In the genomic region with DNA sequence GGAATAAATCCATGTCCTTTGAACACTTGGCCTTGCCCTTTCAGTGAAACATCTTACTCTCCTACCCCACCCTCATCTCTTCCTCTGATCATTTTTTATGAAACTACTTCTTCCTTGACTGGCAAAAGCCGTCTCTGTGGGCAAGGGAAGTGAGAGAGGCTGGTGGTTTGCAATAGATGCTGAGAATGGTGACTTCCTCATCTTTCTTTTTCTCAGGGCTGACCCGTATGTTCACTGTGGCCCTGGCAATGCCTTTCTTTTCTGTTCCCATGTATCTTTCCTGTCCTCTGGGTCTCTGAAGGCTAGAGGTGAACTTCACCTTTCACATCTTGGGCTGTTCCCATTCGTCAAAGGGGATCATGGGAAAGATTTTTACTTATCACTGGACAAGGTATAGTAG, we compare ENCODE assay signal across 15 mouse cellular contexts.
DNase-seq lines count a peak whose midpoint lies in the region; ATAC-seq and TF ChIP-seq lines count a peak whose summit lies in the region.
"Had no signal": no experiment of that assay in that cellular context is flagged by ENCODE, and none has a peak within 500 bp of the region (broad histone marks: within the 10 kb centered on the region; RNA-seq: fewer than 3 reads in every experiment).

No protein-coding gene starts in this region.

- H3K36me3 ChIP-seq in liver, adult 2 months (ENCODE audit: control insufficient read depth, insufficient read depth, low read length), result no peaks in the 10 kb centered on the region
- H3K36me3 ChIP-seq in liver, embryonic 12.5 days, result no peaks in the 10 kb centered on the region
- H3K36me3 ChIP-seq in macrophage (ENCODE audit: inconsistent target), result no peaks in the 10 kb centered on the region
- H3K36me3 ChIP-seq: kidney, embryonic 15.5 days had no signal

- H3K9ac ChIP-seq in liver, adult 2 months (ENCODE audit: low read depth, low read length), result no peak overlapping the region
- no peak overlapping the region for H3K9ac ChIP-seq in liver, embryonic 12.5 days
- H3K9ac ChIP-seq: kidney, embryonic 15.5 days; liver, embryonic 14.5 days had no signal

- WGBS in liver, adult 2 months, result 94% methylated on average over 3 of the region's 3 CpGs
- WGBS in liver, embryonic 12.5 days (ENCODE audit: insufficient replicate concordance), result 36% methylated on average over 3 of the region's 3 CpGs
- 16% methylated on average over 3 of the region's 3 CpGs for WGBS in bone marrow, adult 2 months
- 6% methylated on average over 3 of the region's 3 CpGs for WGBS in macrophage (ENCODE audit: missing documents)

- ATAC-seq in liver, embryonic 12.5 days, result no peak
- ATAC-seq: CD4-positive, CD25-positive, alpha-beta regulatory T cell, adult 4 months had no signal

- H3K4me1 ChIP-seq in liver, adult 2 months (ENCODE audit: control insufficient read depth, insufficient read depth, low read length), result peaks cover 20% of the 10 kb centered on the region
- H3K4me1 ChIP-seq in liver, embryonic 12.5 days, result no peaks in the 10 kb centered on the region
- peaks cover 3% of the 10 kb centered on the region for H3K4me1 ChIP-seq in bone marrow, adult 2 months (ENCODE audit: control insufficient read depth, insufficient read depth, low read length)
- H3K4me1 ChIP-seq: kidney, embryonic 15.5 days had no signal

- H3K9me3 ChIP-seq in liver, embryonic 12.5 days (replicated peaks), result no peaks in the 10 kb centered on the region
- H3K9me3 ChIP-seq: kidney, embryonic 15.5 days had no signal

- no peak overlapping the region for H3K4me3 ChIP-seq in liver, adult 2 months (ENCODE audit: insufficient read depth, low read depth, low read length)
- H3K4me3 ChIP-seq in liver, embryonic 12.5 days, result no peak overlapping the region
- H3K4me3 ChIP-seq in bone marrow, adult 2 months (replicated peaks; ENCODE audit: control insufficient read depth, low read depth, low read length), result no peak overlapping the region
- no peak overlapping the region for H3K4me3 ChIP-seq in macrophage (ENCODE audit: inconsistent target)
- H3K4me3 ChIP-seq: kidney, embryonic 15.5 days; myocyte had no signal

- TF ChIP-seq POLR2A in liver, adult 2 months (IDR thresholded peaks at IDR 0.05; ENCODE audit: extremely low read depth, insufficient read depth, low read length), result no peak
- TF ChIP-seq POLR2A in bone marrow, adult 2 months (IDR thresholded peaks at IDR 0.05; ENCODE audit: borderline replicate concordance, control insufficient read depth, low read depth, low read length), result no peak

- peak; percentile 30 for DNase-seq in liver, adult 2 months (ENCODE audit: extremely low read depth, low read depth, low spot score)
- peak; percentile 12 to 36 for DNase-seq in spleen, postnatal 10 days (ENCODE audit: low spot score in 2 of 2)
- DNase-seq in gastrocnemius, postnatal 4 days (ENCODE audit: low spot score in 2 of 2), result no peak
- no peak for DNase-seq in Muller cell, postnatal 12 days (ENCODE audit: inconsistent ontology term)
- DNase-seq: cerebellum, adult 18-20 months; right cerebral cortex, postnatal 14 days; thymus, postnatal 4 days had no signal

- H3K27me3 ChIP-seq in liver, adult 2 months (ENCODE audit: control insufficient read depth, insufficient read depth, low read length), result no peaks in the 10 kb centered on the region
- H3K27me3 ChIP-seq in liver, embryonic 12.5 days (replicated peaks), result no peaks in the 10 kb centered on the region
- H3K27me3 ChIP-seq: kidney, embryonic 15.5 days had no signal

- H3K27ac ChIP-seq in liver, adult 2 months (replicated peaks; ENCODE audit: insufficient read depth, low read depth, low read length), result 0 out of 2 replicates have a peak overlapping the region, but pooled peaks have one; percentile 39
- no peak overlapping the region for H3K27ac ChIP-seq in liver, embryonic 12.5 days
- H3K27ac ChIP-seq in bone marrow, adult 2 months (ENCODE audit: control insufficient read depth, insufficient read depth, low read depth, low read length, poor library complexity), result peak overlapping the region; percentile 24; the same call in 1 of the 2 replicates
- peak overlapping the region; percentile 54 for H3K27ac ChIP-seq in macrophage
- H3K27ac ChIP-seq: kidney, embryonic 15.5 days; liver, embryonic 14.5 days; stomach, postnatal 0 days had no signal

- no peak overlapping the region for H3K4me2 ChIP-seq in liver, embryonic 12.5 days
- H3K4me2 ChIP-seq: kidney, embryonic 15.5 days had no signal

- peaks cover 3% of the 10 kb centered on the region; the same call in 1 of the 2 replicates for H3K79me2 ChIP-seq in liver, adult 2 months (ENCODE audit: control insufficient read depth, insufficient read depth, low read length)
- H3K79me2 ChIP-seq in macrophage (ENCODE audit: inconsistent target), result no peaks in the 10 kb centered on the region

- TF ChIP-seq CTCF in liver, adult 2 months (IDR thresholded peaks at IDR 0.05; ENCODE audit: low read depth, low read length), result no peak
- no peak for TF ChIP-seq CTCF in bone marrow, adult 2 months (IDR thresholded peaks at IDR 0.05; ENCODE audit: control insufficient read depth, insufficient read depth, low read length)

Comparison
In these comparisons a context has a peak if more than half of its experiments do, and no peak if none do; other contexts are left out.
1. DNase-seq: peak in liver, adult 2 months (single experiment) and spleen, postnatal 10 days (2 of 2); none in gastrocnemius, postnatal 4 days (0 of 2) and Muller cell, postnatal 12 days (single experiment).